In genomic region chr17:83897361-83897799, GRCm38 (mm10) we compare ENCODE assay signal across 9 mouse cellular contexts. TPM values are rescaled to one million over a fixed set of nuclear protein-coding genes. Genes with fewer than 3 reads are reported as not detected.
DNase-seq lines count a peak whose midpoint lies in the region; ATAC-seq and TF ChIP-seq lines count a peak whose summit lies in the region.
"Had no signal": no experiment of that assay in that cellular context is flagged by ENCODE, and none has a peak within 500 bp of the region (broad histone marks: within the 10 kb centered on the region; RNA-seq: fewer than 3 reads in every experiment).

No protein-coding gene starts in this region.

- DNase-seq in hindbrain, postnatal 0 days (ENCODE audit: low spot score): no peak
- no peak for DNase-seq in hindbrain, embryonic 14.5 days (ENCODE audit: low spot score)
- peak; percentile 59 to 63 for DNase-seq in urinary bladder, postnatal 36 days (ENCODE audit: low spot score in 2 of 2)
- DNase-seq in urinary bladder, postnatal 10 days (ENCODE audit: low spot score): no peak
- DNase-seq in limb, embryonic 14.5 days (ENCODE audit: low spot score): no peak
- no peak for DNase-seq in right cerebral cortex, postnatal 25 days
- DNase-seq in cerebellum, adult 11-12 months: no peak
- no peak for DNase-seq in layer of hippocampus, adult 11-12 months (ENCODE audit: low spot score)

- no peaks in the 10 kb centered on the region for H3K36me3 ChIP-seq in hindbrain, postnatal 0 days (ENCODE audit: insufficient read depth, low read length)
- H3K36me3 ChIP-seq in hindbrain, embryonic 14.5 days (replicated peaks; ENCODE audit: control insufficient read depth, insufficient read depth): no peaks in the 10 kb centered on the region
- no peaks in the 10 kb centered on the region for H3K36me3 ChIP-seq in limb, embryonic 14.5 days (ENCODE audit: control insufficient read depth, insufficient read depth, low read length)

- 73% methylated on average over 8 of the region's 8 CpGs for WGBS in hindbrain, postnatal 0 days
- 63% methylated on average over 8 of the region's 8 CpGs for WGBS in hindbrain, embryonic 14.5 days
- WGBS in limb, embryonic 14.5 days: 52% methylated on average over 8 of the region's 8 CpGs

- no peak for ATAC-seq in hindbrain, postnatal 0 days
- ATAC-seq in hindbrain, embryonic 14.5 days (ENCODE audit: low FRiP score): no peak
- no peak for ATAC-seq in limb, embryonic 14.5 days (ENCODE audit: low FRiP score, low read depth)

- no peak overlapping the region for H3K4me3 ChIP-seq in hindbrain, postnatal 0 days (ENCODE audit: low read length)
- H3K4me3 ChIP-seq in hindbrain, embryonic 14.5 days (replicated peaks; ENCODE audit: low read length): no peak overlapping the region
- no peak overlapping the region for H3K4me3 ChIP-seq in limb, embryonic 14.5 days (replicated peaks; ENCODE audit: low read length)

- peak overlapping the region; percentile 41 for H3K27ac ChIP-seq in hindbrain, postnatal 0 days
- H3K27ac ChIP-seq in hindbrain, embryonic 14.5 days: no peak overlapping the region
- peak overlapping the region; percentile 52 for H3K27ac ChIP-seq in limb, embryonic 14.5 days (replicated peaks; ENCODE audit: low read depth, low read length)
- H3K27ac ChIP-seq: liver, embryonic 14.5 days had no signal

- TF ChIP-seq CTCF in hindbrain, postnatal 0 days (IDR thresholded peaks at IDR 0.05; ENCODE audit: low read depth): no peak

- H3K27me3 ChIP-seq in hindbrain, postnatal 0 days (ENCODE audit: insufficient read depth, low read length): no peaks in the 10 kb centered on the region
- H3K27me3 ChIP-seq in hindbrain, embryonic 14.5 days (ENCODE audit: control insufficient read depth, insufficient read depth, low read length): no peaks in the 10 kb centered on the region
- H3K27me3 ChIP-seq in limb, embryonic 14.5 days (ENCODE audit: control insufficient read depth, insufficient read depth, low read length): no peaks in the 10 kb centered on the region

- H3K4me1 ChIP-seq in hindbrain, postnatal 0 days (ENCODE audit: insufficient read depth, low read length): no peaks in the 10 kb centered on the region
- no peaks in the 10 kb centered on the region; the same call in 1 of the 2 replicates for H3K4me1 ChIP-seq in hindbrain, embryonic 14.5 days (replicated peaks; ENCODE audit: control insufficient read depth, insufficient read depth, low read length)
- H3K4me1 ChIP-seq in limb, embryonic 14.5 days (ENCODE audit: control insufficient read depth, insufficient read depth, low read length): peaks cover 36% of the 10 kb centered on the region

- no peak overlapping the region for H3K9ac ChIP-seq in hindbrain, postnatal 0 days (replicated peaks; ENCODE audit: low read length)
- H3K9ac ChIP-seq in hindbrain, embryonic 14.5 days: no peak overlapping the region
- H3K9ac ChIP-seq in limb, embryonic 14.5 days (ENCODE audit: low read depth, low read length, severe bottlenecking): no peak overlapping the region
- H3K9ac ChIP-seq: liver, embryonic 14.5 days had no signal

- TF ChIP-seq POLR2A in limb, embryonic 14.5 days (IDR thresholded peaks at IDR 0.05; ENCODE audit: borderline replicate concordance, extremely low read depth, insufficient read depth, insufficient read length): no peak

- H3K9me3 ChIP-seq in hindbrain, postnatal 0 days (ENCODE audit: low read length): no peaks in the 10 kb centered on the region
- H3K9me3 ChIP-seq in hindbrain, embryonic 14.5 days (ENCODE audit: control insufficient read depth, low read length): no peaks in the 10 kb centered on the region
- no peaks in the 10 kb centered on the region for H3K9me3 ChIP-seq in limb, embryonic 14.5 days (ENCODE audit: control insufficient read depth, low read length)

- no peak overlapping the region for H3K4me2 ChIP-seq in hindbrain, postnatal 0 days (ENCODE audit: low read depth, low read length)
- H3K4me2 ChIP-seq in hindbrain, embryonic 14.5 days (replicated peaks): no peak overlapping the region
- H3K4me2 ChIP-seq in limb, embryonic 14.5 days (replicated peaks; ENCODE audit: low read depth, low read length, severe bottlenecking): no peak overlapping the region

RNA-seq across cellular contexts. Expression of gene Haao, which starts 49.6 kb away (rescaled TPM):
- 0.65 and 1.3 TPM in 2 replicates for total RNA-seq in hindbrain, postnatal 0 days (2014; rRNA removed)
- 0.28 and 0.76 TPM in 2 replicates for polyA plus RNA-seq in hindbrain, postnatal 0 days (2015; fragmentation: Nextera tagmentation; extraction: Ambion mirVana)
- not detected in 2 replicates for polyA plus RNA-seq in hindbrain, embryonic 14.5 days (2014; fragmentation: Nextera tagmentation; extraction: Ambion mirVana)
- 0.92 and 1.2 TPM in 2 replicates for polyA plus RNA-seq in limb, embryonic 14.5 days (2012; rRNA removed)
- 1.3 and 2.0 TPM in 2 replicates for polyA plus RNA-seq in limb, embryonic 14.5 days (2014; fragmentation: Nextera tagmentation; extraction: Ambion mirVana)

Comparison
In these comparisons a context has a peak if more than half of its experiments do, and no peak if none do; other contexts are left out.
1. DNase-seq: peak in urinary bladder, postnatal 36 days (2 of 2); none in hindbrain, postnatal 0 days (single experiment), hindbrain, embryonic 14.5 days (single experiment), urinary bladder, postnatal 10 days (single experiment), limb, embryonic 14.5 days (single experiment), right cerebral cortex, postnatal 25 days (single experiment), cerebellum, adult 11-12 months (single experiment) and layer of hippocampus, adult 11-12 months (single experiment).